Mouse (Mus musculus): Measurements from ENCODE around the gene H2-Q10.
"Not testable (repeated sequence)": the region's sequence is repeated elsewhere in the genome, so short reads cannot be mapped to it uniquely, and the experiment has no call there.

GRCm38 (mm10) chr17:35438885-35439284, 31.0 kb upstream of the H2-Q10 start, which contains the start of gene H2-Q7:
- TF ChIP-seq POLR2A (IDR thresholded peaks at IDR 0.05; ENCODE audit: control insufficient read depth, low read depth, low read length); CTCF (IDR thresholded peaks at IDR 0.05; ENCODE audit: control insufficient read depth, insufficient read depth, insufficient replicate concordance, low read depth, low read length): not testable (repeated sequence)
